Mouse (Mus musculus) heart, postnatal 0 days (tissue): ENCODE results near the gene Nfib. TPM values are rescaled to one million over a fixed set of nuclear protein-coding genes. Genes with fewer than 3 reads are reported as not detected.

ENCODE experiments used
- ATAC-seq: fragments of 200-750 bp; cut with Nextera tagmentation; 2 replicates; pipeline ENCODE4 v1.8.0; 2017; ENCODE audit warnings: low read depth, moderate number of reproducible peaks, moderate library complexity; ENCODE audit not compliant: insufficient read depth
- DNase-seq: peaks from one replicate; pipeline ENCODE4 v3.0.0-alpha.2; 2016; ENCODE audit warnings: low spot score
- H3K27ac ChIP-seq: fragments of 300-500 bp; sonication (generic); 2 replicates; pipeline ENCODE4 v1.5.1; 2014; ENCODE audit warnings: low read depth, mild to moderate bottlenecking
- H3K27me3 ChIP-seq: fragments of 300-500 bp; sonication (generic); 2 replicates; pipeline ENCODE4 v1.6.1; 2014; ENCODE audit warnings: low read length, mixed read lengths; ENCODE audit not compliant: control insufficient read depth, insufficient read depth
- H3K36me3 ChIP-seq: fragments of 300-500 bp; sonication (generic); replicated peaks from 2 replicates; pipeline ENCODE4 v1.6.1; 2014; ENCODE audit warnings: low read length, mixed read lengths; ENCODE audit not compliant: control insufficient read depth, insufficient read depth
- H3K4me1 ChIP-seq: fragments of 300-500 bp; sonication (generic); 2 replicates; pipeline ENCODE4 v1.6.1; 2014; ENCODE audit warnings: antibody characterized with exemption; ENCODE audit not compliant: control insufficient read depth, insufficient read depth
- H3K4me2 ChIP-seq: fragments of 300-500 bp; sonication (generic); 2 replicates; pipeline ENCODE4 v1.6.1; 2014; ENCODE audit warnings: low read depth, mild to moderate bottlenecking, low read length, moderate library complexity
- H3K4me3 ChIP-seq: fragments of 300-500 bp; sonication (generic); 2 replicates; pipeline ENCODE4 v1.5.1; 2014; ENCODE audit warnings: low read depth, low read length
- H3K9ac ChIP-seq: fragments of 300-500 bp; sonication (generic); replicated peaks from 2 replicates; pipeline ENCODE4 v1.6.1; 2014; ENCODE audit warnings: low read depth, low read length, mixed read lengths
- H3K9me3 ChIP-seq: fragments of 300-500 bp; sonication (generic); replicated peaks from 2 replicates; pipeline ENCODE4 v1.6.1; 2016; ENCODE audit warnings: low read length; ENCODE audit not compliant: control insufficient read depth
- CTCF ChIP-seq: IDR thresholded peaks from 2 replicates; pipeline ENCODE4 v1.5.1; 2016; ENCODE audit warnings: antibody characterized with exemption, control low read depth, low read depth
- EP300 ChIP-seq: IDR thresholded peaks from 2 replicates; pipeline ENCODE4 v1.6.1; 2016; ENCODE audit warnings: antibody characterized with exemption, low read depth
- WGBS: fragments of 180-500 bp; shearing (Covaris S2); extraction: QIAGEN DNeasy Blood & Tissue Kit; methylation state at CpG from one replicate; pipeline ENCODE4 v1.1.7; 2014; 5-methylcytosine and 5-hydroxymethylcytosine counted together
- polyA plus RNA-seq: library from polyadenylated mRNA; unstranded; fragments of >200 nt; fragmentation: Nextera tagmentation; extraction: Ambion mirVana; gene quantifications from 2 replicates; pipeline ENCODE4 v1.2.1, GENCODE M21; 2015
- total RNA-seq: library from RNA; depleted of rRNA; stranded (reverse); fragments of >200 nt; gene quantifications from 2 replicates; pipeline ENCODE4 v1.2.3, GENCODE M21; 2014; ENCODE audit warnings: low replicate concordance

The Nfib gene
- total and polyA plus RNA-seq, 2 experiments from 2014 or later = 44.0 to 82.0 TPM

GRCm38 (mm10) chr4:82643734-82644085, 61.8 kb downstream of the Nfib start:
- no peak for ATAC-seq
- WGBS = 89% methylated on average over 5 of the region's 5 CpGs
- TF ChIP-seq EP300 (no peak), CTCF (no peak)

GRCm38 (mm10) chr4:82643022-82643733, 62.4 kb downstream of the Nfib start:
- Histone ChIP-seq H3K4me2 (no peak overlapping the region), H3K36me3 (no peaks in the 10 kb centered on the region), H3K9me3 (no peaks in the 10 kb centered on the region), H3K4me1 (0 out of 2 replicates have a peak, but pooled peaks cover 3% of the 10 kb centered on the region), H3K4me3 (no peak overlapping the region), H3K27me3 (no peaks in the 10 kb centered on the region), H3K27ac (no peak overlapping the region), H3K9ac (no peak overlapping the region)
- WGBS = 44% methylated on average over 6 of the region's 6 CpGs
- TF ChIP-seq EP300 (no peak), CTCF (peak; percentile 87)
- peak; percentile 36 for DNase-seq
- peak; percentile 62 for ATAC-seq

More at GRCm38 (mm10) chr4:82643734-82644085, 61.8 kb downstream of the Nfib start:
- no peaks in the 10 kb centered on the region for H3K9me3 ChIP-seq
- H3K36me3 ChIP-seq = no peaks in the 10 kb centered on the region
- DNase-seq = no peak
- no peaks in the 10 kb centered on the region for H3K27me3 ChIP-seq
- H3K4me3 ChIP-seq = no peak overlapping the region
- 0 out of 2 replicates have a peak, but pooled peaks cover 3% of the 10 kb centered on the region for H3K4me1 ChIP-seq
- H3K9ac ChIP-seq = no peak overlapping the region
- no peak overlapping the region for H3K4me2 ChIP-seq
- H3K27ac ChIP-seq = no peak overlapping the region

DNA sequence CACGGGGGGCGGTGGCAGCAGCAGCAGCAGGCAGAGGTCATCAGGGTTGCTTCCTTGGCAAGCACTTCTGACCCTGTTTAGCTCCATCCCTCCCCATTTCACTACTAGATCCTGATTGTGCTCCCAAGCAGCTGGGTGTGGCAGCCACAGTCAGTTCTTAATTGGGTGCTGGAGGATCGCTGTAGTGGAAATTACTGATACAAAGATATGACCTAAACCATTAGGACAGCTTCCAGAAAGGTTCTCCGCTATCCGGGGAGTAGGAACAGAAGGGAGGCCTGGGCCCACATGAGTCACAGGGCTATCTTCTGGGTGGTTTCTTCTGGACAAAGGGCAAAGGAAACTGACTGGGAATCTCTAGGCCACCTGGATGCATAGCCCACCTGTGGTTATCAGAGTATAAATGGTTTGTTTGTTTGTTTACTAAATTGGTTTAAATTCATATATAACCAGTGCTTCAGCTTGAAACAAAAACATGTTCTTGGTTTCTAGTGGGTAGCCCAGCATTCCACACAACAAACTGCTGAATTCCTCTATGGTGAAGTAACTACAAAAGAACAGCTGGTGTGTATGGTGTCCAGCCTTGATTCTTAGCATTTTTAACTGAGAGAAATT, 64.4 kb downstream of the Nfib start:
- ATAC-seq = peak; percentile 39; the same call in 1 of the 2 replicates
- Histone ChIP-seq H3K27me3 (no peaks in the 10 kb centered on the region), H3K4me2 (no peak overlapping the region), H3K4me3 (no peak overlapping the region), H3K9me3 (no peaks in the 10 kb centered on the region), H3K4me1 (0 out of 2 replicates have a peak, but pooled peaks cover 3% of the 10 kb centered on the region), H3K27ac (no peak overlapping the region), H3K36me3 (no peaks in the 10 kb centered on the region), H3K9ac (no peak overlapping the region)
- TF ChIP-seq EP300 = no peak
- no peak for TF ChIP-seq CTCF
- WGBS = 55% methylated on average over 5 of the region's 5 CpGs
- peak; percentile 19 for DNase-seq

DNA sequence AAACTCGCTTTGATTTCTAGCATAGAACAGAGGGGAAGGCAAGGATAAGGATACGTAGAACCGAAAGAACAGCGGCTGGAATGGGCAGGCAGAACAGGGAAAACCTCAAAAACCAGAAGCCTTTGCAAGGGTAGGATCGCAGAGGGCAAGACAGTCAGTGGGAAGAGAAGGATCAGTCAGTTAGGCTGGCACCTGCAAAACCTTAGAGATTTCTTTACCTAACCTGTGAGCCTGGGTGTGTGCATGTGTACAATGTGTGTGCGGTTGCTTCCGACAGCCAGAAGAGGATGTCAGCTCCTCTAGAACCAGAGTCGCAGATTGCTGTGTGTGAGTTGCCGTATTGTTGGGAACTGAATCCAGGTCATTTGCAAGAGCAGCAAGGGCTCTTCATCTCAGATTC, 67.3 kb downstream of the Nfib start:
- TF ChIP-seq EP300 (no peak), CTCF (no peak)
- Histone ChIP-seq H3K27me3 (no peaks in the 10 kb centered on the region), H3K36me3 (no peaks in the 10 kb centered on the region), H3K9ac (no peak overlapping the region), H3K4me3 (no peak overlapping the region), H3K9me3 (no peaks in the 10 kb centered on the region), H3K4me2 (no peak overlapping the region), H3K4me1 (peaks cover 3% of the 10 kb centered on the region), H3K27ac (no peak overlapping the region)
- no peak for ATAC-seq
- DNase-seq = no peak
- WGBS = 94% methylated on average over 9 of the region's 9 CpGs

DNA sequence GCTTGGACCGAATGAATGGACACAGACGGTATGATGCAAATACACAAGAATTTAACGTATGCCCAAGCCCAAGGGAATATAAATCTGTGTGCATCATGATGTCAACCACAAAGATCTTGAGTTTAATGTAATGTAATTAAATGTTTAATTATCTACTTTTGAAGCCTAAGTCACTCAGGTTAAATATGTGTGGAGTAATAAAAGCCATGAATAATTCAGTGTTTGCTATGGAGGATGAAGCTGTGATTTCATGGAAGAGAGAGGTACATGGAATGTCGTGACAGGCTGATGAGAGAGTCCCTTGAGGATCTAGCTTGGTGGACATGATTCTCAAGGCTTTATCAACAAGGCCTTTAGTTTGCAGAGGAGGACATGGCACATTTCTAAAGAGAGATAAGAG, 67.9 kb downstream of the Nfib start:
- peaks cover 3% of the 10 kb centered on the region for H3K4me1 ChIP-seq
- ATAC-seq = no peak
- no peak for TF ChIP-seq CTCF
- H3K4me3 ChIP-seq = no peak overlapping the region
- H3K27ac ChIP-seq = no peak overlapping the region
- no peaks in the 10 kb centered on the region for H3K9me3 ChIP-seq
- H3K9ac ChIP-seq = no peak overlapping the region
- no peak overlapping the region for H3K4me2 ChIP-seq
- WGBS = 82% methylated on average over 4 of the region's 4 CpGs
- no peaks in the 10 kb centered on the region for H3K36me3 ChIP-seq
- DNase-seq = no peak
- H3K27me3 ChIP-seq = no peaks in the 10 kb centered on the region

DNA sequence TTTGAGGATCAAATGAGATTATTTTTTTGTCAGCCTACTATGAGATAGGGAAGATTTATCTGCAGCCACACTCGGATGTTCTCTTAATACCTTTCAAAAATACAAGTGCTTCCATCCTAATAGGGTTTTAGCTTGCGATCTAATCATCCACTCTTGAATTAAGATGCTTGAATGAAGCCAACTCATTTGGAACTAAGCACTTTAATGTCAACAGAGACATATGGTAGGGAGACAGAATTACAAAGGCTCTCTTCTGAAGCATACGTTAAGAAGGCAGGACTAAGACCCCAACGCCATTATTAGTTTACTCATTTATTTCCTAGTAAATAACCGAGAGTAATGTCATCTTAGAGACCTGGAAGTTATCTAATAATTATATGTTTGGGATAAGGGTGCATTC, 68.9 kb downstream of the Nfib start:
- DNase-seq (no peak), ATAC-seq (no peak)
- H3K9ac ChIP-seq = no peak overlapping the region
- no peaks in the 10 kb centered on the region for H3K9me3 ChIP-seq
- H3K4me1 ChIP-seq = peaks cover 3% of the 10 kb centered on the region
- no peak overlapping the region for H3K27ac ChIP-seq
- no peak for TF ChIP-seq EP300
- TF ChIP-seq CTCF = no peak
- H3K4me3 ChIP-seq = no peak overlapping the region
- no peak overlapping the region for H3K4me2 ChIP-seq
- H3K36me3 ChIP-seq = no peaks in the 10 kb centered on the region
- 75% methylated on average over 5 of the region's 5 CpGs for WGBS
- no peaks in the 10 kb centered on the region for H3K27me3 ChIP-seq
